Mouse (Mus musculus) 3T3-L1 (cell line): ENCODE results near the gene Kcng4.

Source experiments
- DNase-seq: peaks from one replicate; pipeline ENCODE4 v3.0.0-alpha.2; 2015; ENCODE audit warnings: low read depth, low spot score

Kcng4 gene

GRCm38 (mm10) chr8:119641058-119641457, 5.6 kb upstream of the Kcng4 start:
- no peak for DNase-seq

- DNase-seq = no peak
These were observed 4.3 kb upstream of the Kcng4 start for GRCm38 (mm10) chr8:119639798-119640197.

- no peak for DNase-seq
These were observed 2.8 kb upstream of the Kcng4 start for GRCm38 (mm10) chr8:119638261-119638660.

- DNase-seq = no peak
These were observed 1.9 kb upstream of the Kcng4 start for GRCm38 (mm10) chr8:119637381-119637780.

- DNase-seq = no peak
These were observed 1.3 kb upstream of the Kcng4 start for GRCm38 (mm10) chr8:119636766-119637165.

GRCm38 (mm10) chr8:119635958-119636357, 478 bp upstream of the Kcng4 start:
- DNase-seq = no peak

GRCm38 (mm10) chr8:119634616-119635336, 704 bp downstream of the Kcng4 start:
- no peak for DNase-seq

GRCm38 (mm10) chr8:119632909-119633308, 2.6 kb downstream of the Kcng4 start:
- no peak for DNase-seq

GRCm38 (mm10) chr8:119632246-119632645, 3.2 kb downstream of the Kcng4 start:
- DNase-seq = no peak

GRCm38 (mm10) chr8:119630841-119631240, 4.6 kb downstream of the Kcng4 start:
- DNase-seq = no peak

- no peak for DNase-seq
These were observed 7.7 kb downstream of the Kcng4 start for GRCm38 (mm10) chr8:119627613-119628359.

- DNase-seq = no peak
These were observed 8.3 kb downstream of the Kcng4 start for GRCm38 (mm10) chr8:119627199-119627598.

GRCm38 (mm10) chr8:119625788-119626187, 9.7 kb downstream of the Kcng4 start:
- no peak for DNase-seq

- no peak for DNase-seq
These were observed 10.6 kb downstream of the Kcng4 start for GRCm38 (mm10) chr8:119624916-119625315.

- no peak for DNase-seq
These were observed 11.7 kb downstream of the Kcng4 start for GRCm38 (mm10) chr8:119623744-119624143.

GRCm38 (mm10) chr8:119623061-119623460, 12.4 kb downstream of the Kcng4 start:
- no peak for DNase-seq

GRCm38 (mm10) chr8:119622555-119622954, 12.9 kb downstream of the Kcng4 start:
- DNase-seq = no peak

GRCm38 (mm10) chr8:119620848-119621465, 14.5 kb downstream of the Kcng4 start:
- no peak for DNase-seq

- DNase-seq = no peak
These were observed 15.2 kb downstream of the Kcng4 start for GRCm38 (mm10) chr8:119620116-119620840.

- no peak for DNase-seq
These were observed 16.6 kb downstream of the Kcng4 start for GRCm38 (mm10) chr8:119618887-119619286.

GRCm38 (mm10) chr8:119617586-119617985, 17.9 kb downstream of the Kcng4 start:
- no peak for DNase-seq

GRCm38 (mm10) chr8:119616811-119617210, 18.7 kb downstream of the Kcng4 start:
- no peak for DNase-seq
